Mouse (Mus musculus) CH12.LX (cell line): ENCODE measurements around the gene Ypel2. TPM values are rescaled to one million over a fixed set of nuclear protein-coding genes. Genes with fewer than 3 reads are reported as not detected.

ENCODE experiments used
- DNase-seq: peaks from one replicate; pipeline ENCODE4 v3.0.0-alpha.2; 2013; ENCODE audit errors: extremely low read depth
- H3K27ac ChIP-seq: 2 replicates; pipeline ENCODE4 v1.5.1; 2012; ENCODE audit warnings: low read depth, mild to moderate bottlenecking, control low read depth, moderate library complexity; ENCODE audit not compliant: insufficient read depth
- H3K27me3 ChIP-seq: replicated peaks from 2 replicates; pipeline ENCODE3; 2012; ENCODE audit warnings: inconsistent platforms
- H3K36me3 ChIP-seq, 2 experiments: replicated peaks in 1 of 2; 2 replicates each; pipeline versions ENCODE3 to v1.6.1; 2012; ENCODE audit warnings: inconsistent platforms in 1 of 2, low read length in 1 of 2, mild to moderate bottlenecking in 1 of 2, mixed read lengths in 1 of 2, moderate library complexity in 1 of 2; ENCODE audit not compliant: control insufficient read depth in 1 of 2, insufficient read depth in 1 of 2
- H3K4me1 ChIP-seq, 2 experiments: 2 replicates each; pipeline ENCODE4 v1.6.1; 2012; ENCODE audit warnings: inconsistent platforms in 1 of 2, moderate library complexity in 1 of 2; ENCODE audit not compliant: insufficient read depth in 2 of 2, control insufficient read depth in 1 of 2
- H3K4me2 ChIP-seq: 2 replicates; pipeline ENCODE4 v1.6.1; 2012; ENCODE audit warnings: low read depth, mild to moderate bottlenecking, control low read depth; ENCODE audit not compliant: poor library complexity, insufficient read depth, severe bottlenecking
- H3K4me3 ChIP-seq, 3 experiments: fragments of 150-350 bp in 1 of 3; sonication (generic) in 1 of 3; replicated peaks in 1 of 3; 2 replicates each; pipeline versions ENCODE3 to v1.5.1; 2011 to 2012; ENCODE audit warnings: low read depth in 2 of 3, low read length in 2 of 3, mild to moderate bottlenecking in 2 of 3, moderate library complexity in 2 of 3, control low read depth in 1 of 3, improper control_type of control experiment in 1 of 3, inconsistent platforms in 1 of 3, mixed read lengths in 1 of 3; ENCODE audit not compliant: poor library complexity in 1 of 3
- H3K79me2 ChIP-seq: replicated peaks from 2 replicates; pipeline ENCODE4 v1.6.1; 2012; ENCODE audit warnings: mild to moderate bottlenecking, moderate library complexity; ENCODE audit not compliant: control insufficient read depth, poor library complexity, insufficient read depth, severe bottlenecking; ENCODE audit errors: extremely low read depth
- H3K9ac ChIP-seq: 2 replicates; pipeline ENCODE4 v1.6.1; 2012; ENCODE audit warnings: low read depth, mild to moderate bottlenecking, control low read depth, moderate library complexity; ENCODE audit not compliant: insufficient read depth
- H3K9me3 ChIP-seq: replicated peaks from 2 replicates; pipeline ENCODE3; 2012; ENCODE audit warnings: low read length, inconsistent platforms, mixed read lengths
- BHLHE40 ChIP-seq: IDR thresholded peaks from 2 replicates; pipeline ENCODE4 v1.6.1; 2011; ENCODE audit warnings: mild to moderate bottlenecking, low read depth, low read length, improper control_type of control experiment
- CHD1 ChIP-seq: IDR thresholded peaks from 2 replicates; pipeline ENCODE4 v1.6.1; 2012; ENCODE audit warnings: low read depth, low read length, improper control_type of control experiment, inconsistent platforms
- CHD2 ChIP-seq: IDR thresholded peaks from 2 replicates; pipeline ENCODE4 v1.6.1; 2011; ENCODE audit warnings: low read length, improper control_type of control experiment
- E2F4 ChIP-seq: IDR thresholded peaks from 2 replicates; pipeline ENCODE4 v1.6.1; 2011; ENCODE audit warnings: low read depth, low read length, improper control_type of control experiment; ENCODE audit not compliant: insufficient replicate concordance
- ELF1 ChIP-seq: IDR thresholded peaks from 2 replicates; pipeline ENCODE4 v1.6.1; 2014; ENCODE audit warnings: low read depth, mild to moderate bottlenecking, inconsistent platforms, low read length, improper control_type of control experiment
- EP300 ChIP-seq: IDR thresholded peaks from 2 replicates; pipeline ENCODE4 v1.6.1; 2011; ENCODE audit warnings: low read length, improper control_type of control experiment
- ETS1 ChIP-seq: conservative IDR thresholded peaks from 2 replicates; pipeline ENCODE4 v1.6.1; 2012; ENCODE audit warnings: low read depth, mild to moderate bottlenecking, inconsistent platforms, low read length, improper control_type of control experiment, moderate library complexity
- GABPA ChIP-seq: IDR thresholded peaks from 2 replicates; pipeline ENCODE4 v1.6.1; 2012; ENCODE audit warnings: low read depth, low read length, improper control_type of control experiment, inconsistent platforms; ENCODE audit not compliant: insufficient replicate concordance
- HCFC1 ChIP-seq: IDR thresholded peaks from 2 replicates; pipeline ENCODE4 v1.6.1; 2012; ENCODE audit warnings: low read depth, mild to moderate bottlenecking, inconsistent platforms, low read length, improper control_type of control experiment
- IRF4 ChIP-seq: IDR thresholded peaks from 2 replicates; pipeline ENCODE4 v1.6.1; 2014; ENCODE audit warnings: low read depth, mild to moderate bottlenecking, inconsistent platforms, low read length, improper control_type of control experiment
- JUN ChIP-seq: IDR thresholded peaks from 2 replicates; pipeline ENCODE4 v1.6.1; 2011; ENCODE audit warnings: low read depth, mild to moderate bottlenecking, low read length, improper control_type of control experiment, moderate library complexity; ENCODE audit not compliant: insufficient read depth
- JUND ChIP-seq: conservative IDR thresholded peaks from 2 replicates; pipeline ENCODE4 v1.6.1; 2011; ENCODE audit warnings: low read depth, low read length, improper control_type of control experiment
- KAT2A ChIP-seq: IDR thresholded peaks from 2 replicates; pipeline ENCODE4 v1.6.1; 2012; ENCODE audit warnings: low read length, improper control_type of control experiment, inconsistent platforms; ENCODE audit not compliant: insufficient replicate concordance
- MAFK ChIP-seq: IDR thresholded peaks from 2 replicates; pipeline ENCODE4 v1.6.1; 2011; ENCODE audit warnings: low read length, improper control_type of control experiment; ENCODE audit not compliant: insufficient replicate concordance
- MAX ChIP-seq: IDR thresholded peaks from 2 replicates; pipeline ENCODE4 v1.6.1; 2011; ENCODE audit warnings: low read length, improper control_type of control experiment
- MAZ ChIP-seq: IDR thresholded peaks from 2 replicates; pipeline ENCODE4 v1.6.1; 2012; ENCODE audit warnings: low read depth, mild to moderate bottlenecking, inconsistent platforms, low read length, improper control_type of control experiment, moderate library complexity
- MEF2A ChIP-seq: IDR thresholded peaks from 2 replicates; pipeline ENCODE4 v1.6.1; 2014; ENCODE audit warnings: low read depth, mild to moderate bottlenecking, inconsistent platforms, low read length, improper control_type of control experiment, borderline replicate concordance
- MXI1 ChIP-seq: IDR thresholded peaks from 2 replicates; pipeline ENCODE4 v1.6.1; 2011; ENCODE audit warnings: mild to moderate bottlenecking, low read depth, low read length, improper control_type of control experiment
- MYC ChIP-seq: IDR thresholded peaks from 2 replicates; pipeline ENCODE4 v1.6.1; 2011; ENCODE audit warnings: low read depth, mild to moderate bottlenecking, improper control_type of control experiment, low read length
- NELFE ChIP-seq: IDR thresholded peaks from 2 replicates; pipeline ENCODE4 v1.6.1; 2011; ENCODE audit warnings: low read depth, low read length, improper control_type of control experiment
- NRF1 ChIP-seq: IDR thresholded peaks from 2 replicates; pipeline ENCODE4 v1.6.1; 2014; ENCODE audit warnings: low read depth, mild to moderate bottlenecking, inconsistent platforms, low read length, improper control_type of control experiment, moderate library complexity
- PAX5 ChIP-seq: IDR thresholded peaks from 2 replicates; pipeline ENCODE4 v1.6.1; 2012; ENCODE audit warnings: low read length, inconsistent platforms, mixed read lengths
- POLR2A ChIP-seq: IDR thresholded peaks from 2 replicates; pipeline ENCODE4 v1.6.1; 2011; ENCODE audit warnings: low read depth, mild to moderate bottlenecking, improper control_type of control experiment, low read length
- POLR2AphosphoS2 ChIP-seq: IDR thresholded peaks from 2 replicates; pipeline ENCODE4 v1.6.1; 2011; ENCODE audit warnings: low read depth, low read length, improper control_type of control experiment
- RAD21 ChIP-seq: IDR thresholded peaks from 2 replicates; pipeline ENCODE4 v1.6.1; 2011; ENCODE audit warnings: low read depth, mild to moderate bottlenecking, low read length, improper control_type of control experiment, moderate library complexity
- RCOR1 ChIP-seq: conservative IDR thresholded peaks from 2 replicates; pipeline ENCODE4 v1.6.1; 2012; ENCODE audit warnings: low read depth, mild to moderate bottlenecking, inconsistent platforms, low read length, improper control_type of control experiment
- SIN3A ChIP-seq: IDR thresholded peaks from 2 replicates; pipeline ENCODE4 v1.6.1; 2012; ENCODE audit warnings: low read length, improper control_type of control experiment, inconsistent platforms
- SMC3 ChIP-seq: IDR thresholded peaks from 2 replicates; pipeline ENCODE4 v1.6.1; 2011; ENCODE audit warnings: low read depth, low read length, improper control_type of control experiment
- TCF12 ChIP-seq: IDR thresholded peaks from 2 replicates; pipeline ENCODE4 v1.6.1; 2014; ENCODE audit warnings: low read depth, mild to moderate bottlenecking, inconsistent platforms, low read length, improper control_type of control experiment
- UBTF ChIP-seq: IDR thresholded peaks from 2 replicates; pipeline ENCODE4 v1.6.1; 2012; ENCODE audit warnings: low read depth, mild to moderate bottlenecking, inconsistent platforms, low read length, improper control_type of control experiment, moderate library complexity
- USF1 ChIP-seq: IDR thresholded peaks from 2 replicates; pipeline ENCODE4 v1.6.1; 2014; ENCODE audit warnings: low read depth, mild to moderate bottlenecking, inconsistent platforms, low read length, improper control_type of control experiment
- USF2 ChIP-seq: conservative IDR thresholded peaks from 2 replicates; pipeline ENCODE4 v1.6.1; 2011; ENCODE audit warnings: low read depth, low read length, improper control_type of control experiment
- ZC3H11A ChIP-seq: IDR thresholded peaks from 2 replicates; pipeline ENCODE4 v1.6.1; 2012; ENCODE audit warnings: low read depth, mild to moderate bottlenecking, inconsistent platforms, low read length, improper control_type of control experiment
- ZKSCAN1 ChIP-seq: IDR thresholded peaks from 2 replicates; pipeline ENCODE4 v1.6.1; 2012; ENCODE audit warnings: low read depth, inconsistent platforms, low read length, improper control_type of control experiment, borderline replicate concordance
- ZMIZ1 ChIP-seq: IDR thresholded peaks from 2 replicates; pipeline ENCODE4 v1.6.1; 2012; ENCODE audit warnings: low read depth, mild to moderate bottlenecking, inconsistent platforms, low read length, improper control_type of control experiment
- ZNF384 ChIP-seq: IDR thresholded peaks from 2 replicates; pipeline ENCODE4 v1.6.1; 2012; ENCODE audit warnings: low read depth, low read length, improper control_type of control experiment, inconsistent platforms
- dilution Hi-C: fragments of 300-500 bp; cut with MboI; formaldehyde crosslinking; loops from 2 replicates; pipeline ENCODE4 v1.14.3; 2020; ENCODE audit warnings: low sequenced_read_pairs; ENCODE audit not compliant: extremely low pct_unique_long_range_greater_than_20kb, extremely low pct_ligation_motif_present
- in situ Hi-C: fragments of 300-500 bp; cut with MboI; formaldehyde crosslinking; loops from 3 replicates; pipeline ENCODE4 v1.14.3; 2019; ENCODE audit warnings: low sequenced_read_pairs, low pct_ligation_motif_present, low pct_unique_long_range_greater_than_20kb, mixed read lengths
- polyA plus RNA-seq: library from polyadenylated mRNA; unstranded; fragments of >175 nt; gene quantifications from 2 replicates; pipeline ENCODE4 v1.2.1, GENCODE M21; 2012; ENCODE audit warnings: low read depth; ENCODE audit not compliant: insufficient read length
- total RNA-seq, 2 experiments: library from RNA; depleted of rRNA; stranded (reverse); fragments of 300-350 nt in 1 of 2; fragments of >200 nt in 1 of 2; gene quantifications; 2 replicates each; pipeline ENCODE4 v1.2.3; 2012 to 2014

Gene Ypel2
- total and polyA plus RNA-seq, 3 experiments = 0.38 to 0.91 (median 0.59) TPM

GRCm38 (mm10) chr11:86894171-86894577 is 99.3 kb downstream of the Ypel2 start (continued):
- TF ChIP-seq RAD21 (peak; percentile 77), UBTF (no peak)

GRCm38 (mm10) chr11:86892996-86893670 is 100.4 kb downstream of the Ypel2 start:
- Histone ChIP-seq H3K27ac (0 out of 2 replicates have a peak overlapping the region, but pooled peaks have one; percentile 11), H3K4me1 (peaks cover 4 to 10% of the 10 kb centered on the region in 2 experiments; a peak in 3 of 4 replicates), H3K4me2 (peak overlapping the region; percentile 62), H3K9ac (peak overlapping the region; percentile 3; the same call in 1 of the 2 replicates), H3K4me3 (peak overlapping the region in 2 of 3 experiments; percentile 13 to 15), H3K36me3 (no peaks in the 10 kb centered on the region), H3K27me3 (peaks cover 5% of the 10 kb centered on the region), H3K9me3 (peaks cover 4% of the 10 kb centered on the region), H3K79me2 (no peaks in the 10 kb centered on the region)
- dilution Hi-C loops = no loop called here
- in situ Hi-C loops = no loop called here
- no peak for DNase-seq
- TF ChIP-seq JUND (no peak), CHD1 (no peak), BHLHE40 (peak; percentile 43), MAX (0 out of 2 replicates have a peak, but pooled peaks have one; percentile 42), KAT2A (no peak), ZC3H11A (no peak), IRF4 (peak; percentile 69; the same call in 1 of the 2 replicates), USF1 (no peak), ETS1 (no peak; the same call in 1 of the 2 replicates), SIN3A (peak; percentile 54), PAX5 (no peak), USF2 (no peak), MAZ (no peak), E2F4 (no peak), TCF12 (peak; percentile 91), UBTF (no peak), NRF1 (no peak), ELF1 (peak; percentile 54; the same call in 1 of the 2 replicates), NELFE (no peak), JUN (no peak), MYC (peak; percentile 44; the same call in 1 of the 2 replicates), RCOR1 (no peak), ZMIZ1 (no peak), EP300 (peak; percentile 81), SMC3 (no peak), HCFC1 (no peak), POLR2AphosphoS2 (no peak), ZKSCAN1 (no peak), GABPA (no peak), CHD2 (no peak), POLR2A (no peak), MEF2A (peak; percentile 46; the same call in 1 of the 2 replicates), MXI1 (no peak), MAFK (no peak), RAD21 (no peak), ZNF384 (peak; percentile 72; the same call in 1 of the 2 replicates)
